Comparison of ENCODE assay signal across 34 mouse cellular contexts in genomic region chr4:140320120-140320921, GRCm38 (mm10).
DNase-seq lines count a peak whose midpoint lies in the region; ATAC-seq and TF ChIP-seq lines count a peak whose summit lies in the region.
"Had no signal": no experiment of that assay in that cellular context is flagged by ENCODE, and none has a peak within 500 bp of the region (broad histone marks: within the 10 kb centered on the region; RNA-seq: fewer than 3 reads in every experiment).

No protein-coding gene starts in this region.

- peaks cover 9% of the 10 kb centered on the region for H3K4me1 ChIP-seq in hindbrain, embryonic 10.5 days (replicated peaks)
- 0 out of 2 replicates have a peak, but pooled peaks cover 2% of the 10 kb centered on the region for H3K4me1 ChIP-seq in hindbrain, embryonic 11.5 days (replicated peaks; ENCODE audit: control insufficient read depth, insufficient read depth, low read length)
- H3K4me1 ChIP-seq in embryonic facial prominence, embryonic 14.5 days (ENCODE audit: control insufficient read depth, insufficient read depth, low read length) = no peaks in the 10 kb centered on the region
- H3K4me1 ChIP-seq in hindbrain, embryonic 14.5 days (replicated peaks; ENCODE audit: control insufficient read depth, insufficient read depth, low read length) = no peaks in the 10 kb centered on the region; the same call in 1 of the 2 replicates
- H3K4me1 ChIP-seq in neural tube, embryonic 15.5 days = peaks cover 32% of the 10 kb centered on the region
- no peaks in the 10 kb centered on the region for H3K4me1 ChIP-seq in thymus, adult 2 months (replicated peaks; ENCODE audit: control insufficient read depth, insufficient read depth, low read length)
- H3K4me1 ChIP-seq: intestine, embryonic 15.5 days; limb, embryonic 10.5 days; limb, embryonic 15.5 days; liver, embryonic 13.5 days had no signal

- no peak for TF ChIP-seq POLR2A in thymus, adult 2 months (IDR thresholded peaks at IDR 0.05; ENCODE audit: control insufficient read depth, extremely low read depth, insufficient read depth, low read length, poor library complexity)

- TF ChIP-seq CTCF in thymus, adult 2 months (IDR thresholded peaks at IDR 0.05; ENCODE audit: borderline replicate concordance, control insufficient read depth, extremely low read depth, insufficient read depth, low read length, poor library complexity) = no peak

- H3K4me3 ChIP-seq in hindbrain, embryonic 10.5 days = no peak overlapping the region
- H3K4me3 ChIP-seq in hindbrain, embryonic 11.5 days (ENCODE audit: low read depth, low read length) = no peak overlapping the region
- no peak overlapping the region for H3K4me3 ChIP-seq in embryonic facial prominence, embryonic 14.5 days (ENCODE audit: low read depth, low read length)
- no peak overlapping the region for H3K4me3 ChIP-seq in hindbrain, embryonic 14.5 days (replicated peaks; ENCODE audit: low read length)
- H3K4me3 ChIP-seq in neural tube, embryonic 15.5 days (replicated peaks) = no peak overlapping the region
- no peak overlapping the region for H3K4me3 ChIP-seq in thymus, adult 2 months (ENCODE audit: control insufficient read depth, insufficient read depth, low read length)
- H3K4me3 ChIP-seq: gastrocnemius, adult 2 months; intestine, embryonic 15.5 days; layer of hippocampus, adult 2 months; left cerebral cortex, adult 2 months; limb, embryonic 10.5 days; limb, embryonic 15.5 days; liver, embryonic 13.5 days; neural tube, embryonic 12.5 days had no signal

- no peaks in the 10 kb centered on the region for H3K27me3 ChIP-seq in hindbrain, embryonic 10.5 days (ENCODE audit: insufficient read depth, poor library complexity, severe bottlenecking)
- H3K27me3 ChIP-seq in hindbrain, embryonic 11.5 days (ENCODE audit: control insufficient read depth, insufficient read depth, low read length) = no peaks in the 10 kb centered on the region
- H3K27me3 ChIP-seq in embryonic facial prominence, embryonic 14.5 days (replicated peaks; ENCODE audit: control insufficient read depth, insufficient read depth, low read length) = no peaks in the 10 kb centered on the region
- H3K27me3 ChIP-seq in hindbrain, embryonic 14.5 days (ENCODE audit: control insufficient read depth, insufficient read depth, low read length) = no peaks in the 10 kb centered on the region
- H3K27me3 ChIP-seq in neural tube, embryonic 15.5 days (replicated peaks) = no peaks in the 10 kb centered on the region
- H3K27me3 ChIP-seq in thymus, adult 2 months (ENCODE audit: control insufficient read depth, insufficient read depth, low read length) = no peaks in the 10 kb centered on the region
- H3K27me3 ChIP-seq: intestine, embryonic 15.5 days; limb, embryonic 15.5 days; liver, embryonic 13.5 days; neural tube, embryonic 12.5 days had no signal

- H3K27ac ChIP-seq in hindbrain, embryonic 10.5 days = peak overlapping the region; percentile 29; the same call in 1 of the 2 replicates
- H3K27ac ChIP-seq in hindbrain, embryonic 11.5 days (ENCODE audit: low read depth, low read length) = no peak overlapping the region
- H3K27ac ChIP-seq in embryonic facial prominence, embryonic 14.5 days (replicated peaks; ENCODE audit: low read depth, low read length) = no peak overlapping the region
- H3K27ac ChIP-seq in hindbrain, embryonic 14.5 days = 0 out of 2 replicates have a peak overlapping the region, but pooled peaks have one; percentile 26
- H3K27ac ChIP-seq in neural tube, embryonic 15.5 days (replicated peaks) = peak overlapping the region; percentile 58
- no peak overlapping the region for H3K27ac ChIP-seq in thymus, adult 2 months (ENCODE audit: control insufficient read depth, insufficient read depth, low read length)
- H3K27ac ChIP-seq: gastrocnemius, adult 2 months; intestine, embryonic 15.5 days; layer of hippocampus, adult 2 months; left cerebral cortex, adult 2 months; limb, embryonic 10.5 days; limb, embryonic 15.5 days; liver, embryonic 13.5 days; neural tube, embryonic 12.5 days had no signal

- ATAC-seq in hindbrain, embryonic 11.5 days (ENCODE audit: low FRiP score) = no peak
- ATAC-seq in embryonic facial prominence, embryonic 14.5 days (ENCODE audit: low read depth) = peak; percentile 91; the same call in 1 of the 2 replicates
- peak; percentile 48; the same call in 1 of the 2 replicates for ATAC-seq in hindbrain, embryonic 14.5 days (ENCODE audit: low FRiP score)
- peak; percentile 74; the same call in 1 of the 2 replicates for ATAC-seq in neural tube, embryonic 15.5 days (ENCODE audit: low FRiP score)
- ATAC-seq in inflammation-experienced regulatory T-cells, adult 6 months = no peak
- ATAC-seq: forebrain, embryonic 16.5 days; intestine, embryonic 15.5 days; lung, postnatal 0 days; midbrain, embryonic 16.5 days; Patski had no signal

- no peak overlapping the region for H3K4me2 ChIP-seq in hindbrain, embryonic 11.5 days (replicated peaks; ENCODE audit: low read depth, low read length)
- H3K4me2 ChIP-seq in embryonic facial prominence, embryonic 14.5 days (ENCODE audit: low read depth, low read length) = no peak overlapping the region
- H3K4me2 ChIP-seq in hindbrain, embryonic 14.5 days (replicated peaks) = no peak overlapping the region
- H3K4me2 ChIP-seq in neural tube, embryonic 15.5 days = no peak overlapping the region
- H3K4me2 ChIP-seq: heart, embryonic 11.5 days; intestine, embryonic 15.5 days; limb, embryonic 15.5 days; liver, embryonic 13.5 days; neural tube, embryonic 12.5 days had no signal

- H3K36me3 ChIP-seq in hindbrain, embryonic 10.5 days = no peaks in the 10 kb centered on the region
- no peaks in the 10 kb centered on the region for H3K36me3 ChIP-seq in hindbrain, embryonic 11.5 days (ENCODE audit: control insufficient read depth, insufficient read depth, low read length)
- no peaks in the 10 kb centered on the region for H3K36me3 ChIP-seq in embryonic facial prominence, embryonic 14.5 days (ENCODE audit: control insufficient read depth, insufficient read depth, low read length)
- no peaks in the 10 kb centered on the region for H3K36me3 ChIP-seq in hindbrain, embryonic 14.5 days (replicated peaks; ENCODE audit: control insufficient read depth, insufficient read depth)
- no peaks in the 10 kb centered on the region for H3K36me3 ChIP-seq in neural tube, embryonic 15.5 days
- H3K36me3 ChIP-seq in thymus, adult 2 months (ENCODE audit: control insufficient read depth, insufficient read depth, low read length) = no peaks in the 10 kb centered on the region
- H3K36me3 ChIP-seq: intestine, embryonic 15.5 days; limb, embryonic 10.5 days; limb, embryonic 15.5 days; liver, embryonic 13.5 days; neural tube, embryonic 12.5 days had no signal

- WGBS in hindbrain, embryonic 10.5 days = 77% methylated on average over 15 of the region's 15 CpGs
- WGBS in hindbrain, embryonic 11.5 days = 78% methylated on average over 15 of the region's 15 CpGs
- WGBS in embryonic facial prominence, embryonic 14.5 days = 75% methylated on average over 15 of the region's 15 CpGs
- 66% methylated on average over 15 of the region's 15 CpGs for WGBS in hindbrain, embryonic 14.5 days
- WGBS in neural tube, embryonic 15.5 days = 56% methylated on average over 15 of the region's 15 CpGs
- 83% methylated on average over 15 of the region's 15 CpGs for WGBS in thymus, adult 2 months

- peaks cover 18% of the 10 kb centered on the region for H3K9me3 ChIP-seq in hindbrain, embryonic 10.5 days
- H3K9me3 ChIP-seq in hindbrain, embryonic 11.5 days (ENCODE audit: control insufficient read depth, low read length) = no peaks in the 10 kb centered on the region
- 0 out of 2 replicates have a peak, but pooled peaks cover 4% of the 10 kb centered on the region for H3K9me3 ChIP-seq in embryonic facial prominence, embryonic 14.5 days (ENCODE audit: control insufficient read depth, low read length)
- H3K9me3 ChIP-seq in hindbrain, embryonic 14.5 days (ENCODE audit: control insufficient read depth, low read length) = no peaks in the 10 kb centered on the region
- no peaks in the 10 kb centered on the region for H3K9me3 ChIP-seq in neural tube, embryonic 15.5 days (replicated peaks)
- H3K9me3 ChIP-seq: intestine, embryonic 15.5 days; limb, embryonic 15.5 days had no signal

- no peak for DNase-seq in hindbrain, embryonic 10.5 days (ENCODE audit: low spot score)
- no peak for DNase-seq in hindbrain, embryonic 11.5 days (ENCODE audit: low spot score)
- peak; percentile 19 for DNase-seq in embryonic facial prominence, embryonic 14.5 days (ENCODE audit: low spot score)
- DNase-seq in hindbrain, embryonic 14.5 days (ENCODE audit: low spot score) = no peak
- DNase-seq in thymus, adult 2 months = no peak
- DNase-seq: adrenal gland, postnatal 10 days; cerebellum, adult 11 months; cerebellum, adult 9-10 months; cerebellum, postnatal 36 days; gastrocnemius, adult 2 months; gastrocnemius, postnatal 36 days; heart, adult 18-20 months; heart, postnatal 4 days; kidney, adult 2 months; kidney, postnatal 36 days; liver, embryonic 13.5 days; lung, adult 18-20 months; lung, postnatal 4 days; retina, postnatal 1 day; right cerebral cortex, postnatal 14 days; thymus, postnatal 36 days had no signal

- no peak overlapping the region for H3K9ac ChIP-seq in hindbrain, embryonic 11.5 days (ENCODE audit: low read depth, low read length)
- no peak overlapping the region for H3K9ac ChIP-seq in embryonic facial prominence, embryonic 14.5 days (ENCODE audit: low read depth, low read length)
- H3K9ac ChIP-seq in hindbrain, embryonic 14.5 days = no peak overlapping the region
- H3K9ac ChIP-seq in neural tube, embryonic 15.5 days (replicated peaks) = no peak overlapping the region
- H3K9ac ChIP-seq: intestine, embryonic 15.5 days; limb, embryonic 15.5 days; liver, embryonic 13.5 days; neural tube, embryonic 12.5 days had no signal

Comparison
In these comparisons a context has a peak if more than half of its experiments do, and no peak if none do; other contexts are left out.
1. H3K27ac ChIP-seq: peak in hindbrain, embryonic 10.5 days (single experiment), hindbrain, embryonic 14.5 days (single experiment) and neural tube, embryonic 15.5 days (single experiment); none in hindbrain, embryonic 11.5 days (single experiment), embryonic facial prominence, embryonic 14.5 days (single experiment) and thymus, adult 2 months (single experiment).
2. ATAC-seq: peak in embryonic facial prominence, embryonic 14.5 days (single experiment), hindbrain, embryonic 14.5 days (single experiment) and neural tube, embryonic 15.5 days (single experiment); none in hindbrain, embryonic 11.5 days (single experiment) and inflammation-experienced regulatory T-cells, adult 6 months (single experiment).